Mouse (Mus musculus) cortical plate, adult 2 months (tissue): Measurements from ENCODE around the gene Ptprg. TPM values are rescaled to one million over a fixed set of nuclear protein-coding genes. Genes with fewer than 3 reads are reported as not detected.
A peak's percentile ranks its signal among the peaks of the same experiment; 100 is the strongest.

Experiments used
- H3K27ac ChIP-seq: fragments of 200-500 bp; 2 replicates; pipeline ENCODE4 v1.5.1; 2012; ENCODE audit warnings: low read length, control low read depth, inconsistent platforms; ENCODE audit not compliant: insufficient read depth
- H3K4me1 ChIP-seq: fragments of 200-500 bp; 2 replicates; pipeline ENCODE4 v1.6.1; 2011; ENCODE audit warnings: low read length; ENCODE audit not compliant: control insufficient read depth, insufficient read depth
- H3K4me3 ChIP-seq: fragments of 200-500 bp; 2 replicates; pipeline ENCODE4 v1.5.1; 2011; ENCODE audit warnings: mild to moderate bottlenecking, low read length, control low read depth; ENCODE audit not compliant: insufficient read depth
- CTCF ChIP-seq: fragments of 200-500 bp; IDR thresholded peaks from 2 replicates; pipeline ENCODE4 v1.5.1; 2011; ENCODE audit warnings: mild to moderate bottlenecking, control low read depth, low read length; ENCODE audit not compliant: insufficient read depth; ENCODE audit errors: extremely low read depth
- POLR2A ChIP-seq: fragments of 200-500 bp; IDR thresholded peaks from 2 replicates; pipeline ENCODE4 v1.6.1; 2011; ENCODE audit warnings: mild to moderate bottlenecking, low read length, control low read depth; ENCODE audit not compliant: insufficient read depth; ENCODE audit errors: extremely low read depth
- polyA plus RNA-seq: library from polyadenylated mRNA; depleted of rRNA; stranded (reverse); fragments of >200 nt; gene quantifications from 2 replicates; pipeline ENCODE4 v1.2.3, GENCODE M21; 2012

Gene Ptprg
- polyA plus RNA-seq, 1 experiment, result 27.9 TPM

- H3K4me1 ChIP-seq, result no peaks in the 10 kb centered on the region
- TF ChIP-seq CTCF (no peak), POLR2A (no peak)
- H3K27ac ChIP-seq, result no peak overlapping the region
- 0 out of 2 replicates have a peak overlapping the region, but pooled peaks have one; percentile 24 for H3K4me3 ChIP-seq
These were observed 637.7 kb downstream of the Ptprg start for GRCm38 (mm10) chr14:12191076-12191475.

- TF ChIP-seq CTCF (no peak), POLR2A (no peak)
- H3K4me1 ChIP-seq, result no peaks in the 10 kb centered on the region
- no peak overlapping the region for H3K27ac ChIP-seq
- H3K4me3 ChIP-seq, result no peak overlapping the region
These were observed 645.4 kb downstream of the Ptprg start for GRCm38 (mm10) chr14:12198735-12199134.

- Histone ChIP-seq H3K4me1 (no peaks in the 10 kb centered on the region; the same call in 1 of the 2 replicates), H3K4me3 (no peak overlapping the region), H3K27ac (no peak overlapping the region)
- no peak for TF ChIP-seq POLR2A
- TF ChIP-seq CTCF, result no peak
These were observed 646.9 kb downstream of the Ptprg start for GRCm38 (mm10) chr14:12199956-12200950.

- TF ChIP-seq CTCF, result no peak
- TF ChIP-seq POLR2A, result no peak
- H3K27ac ChIP-seq, result no peak overlapping the region
- H3K4me3 ChIP-seq, result no peak overlapping the region
- peaks cover 5% of the 10 kb centered on the region; the same call in 1 of the 2 replicates for H3K4me1 ChIP-seq
These were observed 648.9 kb downstream of the Ptprg start for GRCm38 (mm10) chr14:12202214-12202613.

- H3K27ac ChIP-seq, result no peak overlapping the region
- TF ChIP-seq CTCF, result no peak
- no peak for TF ChIP-seq POLR2A
- peaks cover 5% of the 10 kb centered on the region; the same call in 1 of the 2 replicates for H3K4me1 ChIP-seq
- H3K4me3 ChIP-seq, result no peak overlapping the region
These were observed 649.7 kb downstream of the Ptprg start for GRCm38 (mm10) chr14:12203081-12203480.

GRCm38 (mm10) chr14:12206138-12206537 is 652.8 kb downstream of the Ptprg start:
- Histone ChIP-seq H3K4me1 (peaks cover 5% of the 10 kb centered on the region; the same call in 1 of the 2 replicates), H3K4me3 (no peak overlapping the region), H3K27ac (no peak overlapping the region)
- no peak for TF ChIP-seq POLR2A
- TF ChIP-seq CTCF, result no peak

GRCm38 (mm10) chr14:12208554-12208953 is 655.2 kb downstream of the Ptprg start:
- H3K4me3 ChIP-seq, result no peak overlapping the region
- no peak overlapping the region for H3K27ac ChIP-seq
- H3K4me1 ChIP-seq, result peaks cover 5% of the 10 kb centered on the region; the same call in 1 of the 2 replicates
- TF ChIP-seq CTCF (peak; percentile 46), POLR2A (no peak)

GRCm38 (mm10) chr14:12218544-12219150 is 665.3 kb downstream of the Ptprg start:
- H3K4me3 ChIP-seq, result no peak overlapping the region
- H3K4me1 ChIP-seq, result no peaks in the 10 kb centered on the region; the same call in 1 of the 2 replicates
- TF ChIP-seq POLR2A (no peak), CTCF (no peak)
- no peak overlapping the region for H3K27ac ChIP-seq

GRCm38 (mm10) chr14:12219877-12220276 is 666.5 kb downstream of the Ptprg start:
- Histone ChIP-seq H3K4me3 (no peak overlapping the region), H3K27ac (no peak overlapping the region), H3K4me1 (no peaks in the 10 kb centered on the region; the same call in 1 of the 2 replicates)
- TF ChIP-seq POLR2A, result no peak
- TF ChIP-seq CTCF, result no peak

- Histone ChIP-seq H3K4me3 (no peak overlapping the region), H3K27ac (no peak overlapping the region), H3K4me1 (no peaks in the 10 kb centered on the region; the same call in 1 of the 2 replicates)
- TF ChIP-seq POLR2A (no peak), CTCF (no peak)
These were observed 667.2 kb downstream of the Ptprg start for GRCm38 (mm10) chr14:12220540-12220939.
